Mouse (Mus musculus) cortical plate, adult 2 months (tissue): Measurements from ENCODE around the gene Epb41l3.

ENCODE experiments used
- CTCF ChIP-seq: fragments of 200-500 bp; IDR thresholded peaks from 2 replicates; pipeline ENCODE4 v1.5.1; 2011; ENCODE audit warnings: mild to moderate bottlenecking, control low read depth, low read length; ENCODE audit not compliant: insufficient read depth; ENCODE audit errors: extremely low read depth
- POLR2A ChIP-seq: fragments of 200-500 bp; IDR thresholded peaks from 2 replicates; pipeline ENCODE4 v1.6.1; 2011; ENCODE audit warnings: mild to moderate bottlenecking, low read length, control low read depth; ENCODE audit not compliant: insufficient read depth; ENCODE audit errors: extremely low read depth

DNA sequence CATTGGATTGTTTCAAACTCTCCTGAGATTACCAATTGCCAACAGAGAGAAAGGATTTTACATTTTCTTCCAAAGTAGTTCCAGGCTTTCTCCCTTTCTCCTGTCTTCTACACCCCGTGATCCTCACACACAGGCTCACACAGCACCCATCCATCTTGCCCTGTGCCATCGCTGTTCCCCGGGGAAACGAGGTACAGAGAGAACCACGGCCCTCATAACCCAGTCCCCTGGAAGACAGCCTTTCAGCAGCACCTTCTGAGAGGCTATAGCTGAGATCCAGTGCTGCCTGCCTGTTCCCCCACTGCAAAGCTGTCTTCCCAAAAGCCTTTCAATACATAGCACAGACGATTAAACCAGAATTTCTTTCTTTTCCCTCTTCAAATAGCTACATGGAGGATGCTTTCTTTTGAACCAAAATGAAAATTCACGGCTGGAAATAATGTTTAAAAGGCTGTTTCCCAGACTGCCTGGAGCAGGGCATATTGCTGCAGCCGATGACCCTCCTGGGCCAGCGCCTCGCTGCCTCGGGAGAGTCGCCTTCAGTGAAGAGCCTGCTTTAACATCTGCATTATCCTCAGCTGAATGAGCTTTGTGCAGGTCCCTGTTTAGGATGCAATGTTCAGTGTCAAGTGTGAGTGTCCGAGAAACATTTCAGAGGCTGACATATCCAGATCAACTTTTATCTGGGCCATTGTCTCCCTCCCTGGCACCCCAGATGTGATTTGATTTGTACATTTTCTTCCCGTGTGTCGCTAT lies 188.5 kb downstream of the Epb41l3 start:
- no peak for TF ChIP-seq CTCF
- TF ChIP-seq POLR2A = no peak
